Mouse (Mus musculus) fat pad, adult 2 months (tissue): ENCODE data around the gene Serpinc1.
A peak's percentile ranks its signal among the peaks of the same experiment; 100 is the strongest.
"Not testable (repeated sequence)": the region's sequence is repeated elsewhere in the genome, so short reads cannot be mapped to it uniquely, and the experiment has no call there.

Experiments
- DNase-seq: peaks from one replicate; pipeline ENCODE4 v3.0.0-alpha.2; 2011; ENCODE audit warnings: low read depth, low spot score; ENCODE audit errors: extremely low read depth

Gene Serpinc1

GRCm38 (mm10) chr1:160978071-160978735, at the start of gene Serpinc1:
Serpinc1 (plus strand) TSS chr1:160978585.
- DNase-seq, result no peak

GRCm38 (mm10) chr1:160931320-160931719, 47.1 kb upstream of the Serpinc1 start:
- DNase-seq, result no peak

- DNase-seq, result no peak
Observed at GRCm38 (mm10) chr1:160933896-160934482, 44.4 kb upstream of the Serpinc1 start.

- no peak for DNase-seq
Observed at GRCm38 (mm10) chr1:160935551-160935950, 42.8 kb upstream of the Serpinc1 start.

GRCm38 (mm10) chr1:160963199-160963598, 15.2 kb upstream of the Serpinc1 start:
- DNase-seq, result no peak

- DNase-seq, result no peak
Observed at GRCm38 (mm10) chr1:160967268-160967667, 11.1 kb upstream of the Serpinc1 start.

- no peak for DNase-seq
Observed at GRCm38 (mm10) chr1:160968643-160969042, 9.7 kb upstream of the Serpinc1 start.

- no peak for DNase-seq
Observed at GRCm38 (mm10) chr1:160980021-160980420, 1.6 kb downstream of the Serpinc1 start.

GRCm38 (mm10) chr1:160980537-160981234, 2.3 kb downstream of the Serpinc1 start:
- no peak for DNase-seq

- no peak for DNase-seq
Observed at GRCm38 (mm10) chr1:160981337-160981736, 3.0 kb downstream of the Serpinc1 start.

GRCm38 (mm10) chr1:160982887-160983286, 4.5 kb downstream of the Serpinc1 start:
- peak; percentile 59 for DNase-seq

GRCm38 (mm10) chr1:160984731-160985130, 6.3 kb downstream of the Serpinc1 start:
- DNase-seq, result not testable (repeated sequence)

- no peak for DNase-seq
Observed at GRCm38 (mm10) chr1:160985477-160985876, 7.1 kb downstream of the Serpinc1 start.

- DNase-seq, result no peak
Observed at GRCm38 (mm10) chr1:160986881-160987635, 8.7 kb downstream of the Serpinc1 start.

GRCm38 (mm10) chr1:160989395-160989794, 11.0 kb downstream of the Serpinc1 start:
- no peak for DNase-seq

GRCm38 (mm10) chr1:160993851-160994250, 15.5 kb downstream of the Serpinc1 start:
- no peak for DNase-seq

GRCm38 (mm10) chr1:161004942-161005341, 26.6 kb downstream of the Serpinc1 start:
- DNase-seq, result no peak

GRCm38 (mm10) chr1:161005526-161005925, 27.1 kb downstream of the Serpinc1 start:
- no peak for DNase-seq

GRCm38 (mm10) chr1:161006471-161006870, 28.1 kb downstream of the Serpinc1 start:
- DNase-seq, result no peak

GRCm38 (mm10) chr1:161008038-161008437, 29.7 kb downstream of the Serpinc1 start:
- DNase-seq, result no peak

- no peak for DNase-seq
Observed at GRCm38 (mm10) chr1:161010436-161010835, 32.1 kb downstream of the Serpinc1 start.
